Mouse (Mus musculus): ENCODE measurements around the gene Adprm. TPM values are rescaled to one million over a fixed set of nuclear protein-coding genes. Genes with fewer than 3 reads are reported as not detected.
"Not testable (repeated sequence)": the region's sequence is repeated elsewhere in the genome, so short reads cannot be mapped to it uniquely, and the experiment has no call there.

The Adprm gene
- polyA plus RNA-seq, 1 experiment from 2014 or later = 31.9 TPM

GRCm38 (mm10) chr11:67092354-67092753, 40.0 kb upstream of the Adprm start:
- H3K4me3 ChIP-seq (ENCODE audit: low read depth, low read length); H3K27ac ChIP-seq (ENCODE audit: low read depth, low read length); DNase-seq (ENCODE audit: low spot score); H3K4me2 ChIP-seq (ENCODE audit: low read depth, low read length, severe bottlenecking); H3K9ac ChIP-seq (ENCODE audit: low read length); H3K9me3 ChIP-seq (ENCODE audit: control insufficient read depth, low read length); H3K27me3 ChIP-seq (ENCODE audit: control insufficient read depth, insufficient read depth, low read length); H3K4me1 ChIP-seq (replicated peaks; ENCODE audit: control insufficient read depth, insufficient read depth, low read length); ATAC-seq (replicated peaks; ENCODE audit: low FRiP score); H3K36me3 ChIP-seq (ENCODE audit: control insufficient read depth, insufficient read depth, low read length): not testable (repeated sequence)
- WGBS = 93% methylated on average over 12 of the region's 12 CpGs

GRCm38 (mm10) chr11:67087225-67087624, 34.8 kb upstream of the Adprm start:
- no peak overlapping the region for H3K4me2 ChIP-seq (ENCODE audit: low read depth, low read length, severe bottlenecking)
- H3K4me3 ChIP-seq (ENCODE audit: low read depth, low read length) = no peak overlapping the region
- H3K4me1 ChIP-seq (replicated peaks; ENCODE audit: control insufficient read depth, insufficient read depth, low read length) = no peaks in the 10 kb centered on the region
- no peak overlapping the region for H3K9ac ChIP-seq (ENCODE audit: low read length)
- no peaks in the 10 kb centered on the region for H3K36me3 ChIP-seq (ENCODE audit: control insufficient read depth, insufficient read depth, low read length)
- no peak for ATAC-seq (replicated peaks; ENCODE audit: low FRiP score)
- peaks cover 14% of the 10 kb centered on the region for H3K27me3 ChIP-seq (ENCODE audit: control insufficient read depth, insufficient read depth, low read length)
- no peak overlapping the region for H3K27ac ChIP-seq (ENCODE audit: low read depth, low read length)
- 89% methylated on average over 12 of the region's 12 CpGs for WGBS
- DNase-seq (ENCODE audit: low spot score) = peak; percentile 43
- no peaks in the 10 kb centered on the region for H3K9me3 ChIP-seq (ENCODE audit: control insufficient read depth, low read length)

- Histone ChIP-seq H3K9me3 (ENCODE audit: control insufficient read depth, low read length) (no peaks in the 10 kb centered on the region), H3K4me2 (ENCODE audit: low read depth, low read length, severe bottlenecking) (no peak overlapping the region), H3K9ac (ENCODE audit: low read length) (no peak overlapping the region), H3K36me3 (ENCODE audit: control insufficient read depth, insufficient read depth, low read length) (no peaks in the 10 kb centered on the region), H3K27me3 (ENCODE audit: control insufficient read depth, insufficient read depth, low read length) (peaks cover 14% of the 10 kb centered on the region), H3K4me3 (ENCODE audit: low read depth, low read length) (no peak overlapping the region), H3K4me1 (replicated peaks; ENCODE audit: control insufficient read depth, insufficient read depth, low read length) (no peaks in the 10 kb centered on the region), H3K27ac (ENCODE audit: low read depth, low read length) (no peak overlapping the region)
- ATAC-seq (replicated peaks; ENCODE audit: low FRiP score) = no peak
- WGBS = 62% methylated on average over 9 of the region's 9 CpGs
- peak; percentile 46 for DNase-seq (ENCODE audit: low spot score)
Measured at GRCm38 (mm10) chr11:67086467-67087164, 34.2 kb upstream of the Adprm start.

GRCm38 (mm10) chr11:67085489-67085888, 33.1 kb upstream of the Adprm start:
- ATAC-seq (replicated peaks; ENCODE audit: low FRiP score) = 0 out of 2 replicates have a peak, but pooled peaks have one; percentile 50

GRCm38 (mm10) chr11:67083712-67084340, 31.4 kb upstream of the Adprm start:
- DNase-seq (ENCODE audit: low spot score) (peak; percentile 48), ATAC-seq (replicated peaks; ENCODE audit: low FRiP score) (no peak)
- Histone ChIP-seq H3K4me1 (replicated peaks; ENCODE audit: control insufficient read depth, insufficient read depth, low read length) (peaks cover 6% of the 10 kb centered on the region; the same call in 1 of the 2 replicates), H3K4me2 (ENCODE audit: low read depth, low read length, severe bottlenecking) (no peak overlapping the region), H3K9ac (ENCODE audit: low read length) (no peak overlapping the region), H3K27ac (ENCODE audit: low read depth, low read length) (no peak overlapping the region), H3K36me3 (ENCODE audit: control insufficient read depth, insufficient read depth, low read length) (no peaks in the 10 kb centered on the region), H3K9me3 (ENCODE audit: control insufficient read depth, low read length) (no peaks in the 10 kb centered on the region), H3K27me3 (ENCODE audit: control insufficient read depth, insufficient read depth, low read length) (peaks cover 14% of the 10 kb centered on the region), H3K4me3 (ENCODE audit: low read depth, low read length) (no peak overlapping the region)
- WGBS = 41% methylated on average over 32 of the region's 32 CpGs

More at GRCm38 (mm10) chr11:67085489-67085888, 33.1 kb upstream of the Adprm start:
- H3K27me3 ChIP-seq (ENCODE audit: control insufficient read depth, insufficient read depth, low read length) = peaks cover 14% of the 10 kb centered on the region
- WGBS = 3% methylated on average over 6 of the region's 6 CpGs
- no peaks in the 10 kb centered on the region; the same call in 1 of the 2 replicates for H3K4me1 ChIP-seq (replicated peaks; ENCODE audit: control insufficient read depth, insufficient read depth, low read length)
- H3K9me3 ChIP-seq (ENCODE audit: control insufficient read depth, low read length) = no peaks in the 10 kb centered on the region
- no peak overlapping the region for H3K4me3 ChIP-seq (ENCODE audit: low read depth, low read length)
- H3K9ac ChIP-seq (ENCODE audit: low read length) = no peak overlapping the region
- H3K36me3 ChIP-seq (ENCODE audit: control insufficient read depth, insufficient read depth, low read length) = no peaks in the 10 kb centered on the region
- DNase-seq (ENCODE audit: low spot score) = peak; percentile 84
- no peak overlapping the region for H3K27ac ChIP-seq (ENCODE audit: low read depth, low read length)
- no peak overlapping the region for H3K4me2 ChIP-seq (ENCODE audit: low read depth, low read length, severe bottlenecking)

- Histone ChIP-seq H3K9me3 (ENCODE audit: control insufficient read depth, low read length) (no peaks in the 10 kb centered on the region), H3K9ac (ENCODE audit: low read length) (no peak overlapping the region), H3K36me3 (ENCODE audit: control insufficient read depth, insufficient read depth, low read length) (no peaks in the 10 kb centered on the region), H3K27me3 (ENCODE audit: control insufficient read depth, insufficient read depth, low read length) (peaks cover 14% of the 10 kb centered on the region), H3K27ac (ENCODE audit: low read depth, low read length) (no peak overlapping the region), H3K4me1 (replicated peaks; ENCODE audit: control insufficient read depth, insufficient read depth, low read length) (peaks cover 6% of the 10 kb centered on the region; the same call in 1 of the 2 replicates), H3K4me3 (ENCODE audit: low read depth, low read length) (no peak overlapping the region), H3K4me2 (ENCODE audit: low read depth, low read length, severe bottlenecking) (no peak overlapping the region)
- ATAC-seq (replicated peaks; ENCODE audit: low FRiP score) (no peak), DNase-seq (ENCODE audit: low spot score) (no peak)
- WGBS = 59% methylated on average over 6 of the region's 6 CpGs
Measured at GRCm38 (mm10) chr11:67083239-67083638, 30.8 kb upstream of the Adprm start.

GRCm38 (mm10) chr11:67082793-67083192, 30.4 kb upstream of the Adprm start:
- no peak for ATAC-seq (replicated peaks; ENCODE audit: low FRiP score)
- Histone ChIP-seq H3K4me1 (replicated peaks; ENCODE audit: control insufficient read depth, insufficient read depth, low read length) (peaks cover 6% of the 10 kb centered on the region; the same call in 1 of the 2 replicates), H3K4me3 (ENCODE audit: low read depth, low read length) (no peak overlapping the region), H3K4me2 (ENCODE audit: low read depth, low read length, severe bottlenecking) (no peak overlapping the region), H3K9ac (ENCODE audit: low read length) (no peak overlapping the region), H3K27me3 (ENCODE audit: control insufficient read depth, insufficient read depth, low read length) (peaks cover 14% of the 10 kb centered on the region), H3K36me3 (ENCODE audit: control insufficient read depth, insufficient read depth, low read length) (no peaks in the 10 kb centered on the region), H3K9me3 (ENCODE audit: control insufficient read depth, low read length) (no peaks in the 10 kb centered on the region), H3K27ac (ENCODE audit: low read depth, low read length) (no peak overlapping the region)
- WGBS = 87% methylated on average over 13 of the region's 13 CpGs
- peak; percentile 37 for DNase-seq (ENCODE audit: low spot score)

- Histone ChIP-seq H3K4me2 (ENCODE audit: low read depth, low read length, severe bottlenecking) (no peak overlapping the region), H3K4me3 (ENCODE audit: low read depth, low read length) (no peak overlapping the region), H3K4me1 (replicated peaks; ENCODE audit: control insufficient read depth, insufficient read depth, low read length) (peaks cover 6% of the 10 kb centered on the region; the same call in 1 of the 2 replicates), H3K27ac (ENCODE audit: low read depth, low read length) (no peak overlapping the region), H3K9ac (ENCODE audit: low read length) (no peak overlapping the region), H3K27me3 (ENCODE audit: control insufficient read depth, insufficient read depth, low read length) (peaks cover 14% of the 10 kb centered on the region), H3K36me3 (ENCODE audit: control insufficient read depth, insufficient read depth, low read length) (no peaks in the 10 kb centered on the region), H3K9me3 (ENCODE audit: control insufficient read depth, low read length) (no peaks in the 10 kb centered on the region)
- peak; percentile 46 for DNase-seq (ENCODE audit: low spot score)
- no peak for ATAC-seq (replicated peaks; ENCODE audit: low FRiP score)
- WGBS = 89% methylated on average over 7 of the region's 7 CpGs
Measured at GRCm38 (mm10) chr11:67082188-67082587, 29.8 kb upstream of the Adprm start.

All from forebrain, embryonic 11.5 days (tissue).